Mouse (Mus musculus) ZHBTc4 (cell line): Measurements from ENCODE around the gene Rab19.

Experiments used
- DNase-seq: peaks from one replicate; pipeline ENCODE4 v3.0.0-alpha.2; 2011; ENCODE audit warnings: low read depth, low spot score

Gene Rab19

DNA sequence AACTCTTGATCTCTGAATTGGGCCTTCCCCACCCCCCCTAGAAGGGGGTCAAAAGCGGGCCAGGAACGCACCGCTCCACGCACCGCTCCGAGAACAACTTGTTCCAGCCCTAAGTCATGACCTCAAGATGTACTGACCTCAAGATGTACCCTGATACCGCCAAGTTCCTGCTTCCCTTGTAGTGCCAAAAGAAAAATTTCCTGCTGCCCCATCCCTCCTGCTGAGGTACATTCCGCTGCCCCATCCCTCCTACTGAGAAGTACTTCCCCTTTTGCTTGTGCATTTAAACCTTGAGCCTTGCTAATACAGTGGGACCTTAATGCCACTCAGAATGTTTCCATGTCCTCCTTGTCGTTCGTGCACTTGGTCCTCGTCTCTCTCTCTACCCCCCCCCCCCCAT lies 49.7 kb downstream of the Rab19 start:
- DNase-seq = peak; percentile 84

DNA sequence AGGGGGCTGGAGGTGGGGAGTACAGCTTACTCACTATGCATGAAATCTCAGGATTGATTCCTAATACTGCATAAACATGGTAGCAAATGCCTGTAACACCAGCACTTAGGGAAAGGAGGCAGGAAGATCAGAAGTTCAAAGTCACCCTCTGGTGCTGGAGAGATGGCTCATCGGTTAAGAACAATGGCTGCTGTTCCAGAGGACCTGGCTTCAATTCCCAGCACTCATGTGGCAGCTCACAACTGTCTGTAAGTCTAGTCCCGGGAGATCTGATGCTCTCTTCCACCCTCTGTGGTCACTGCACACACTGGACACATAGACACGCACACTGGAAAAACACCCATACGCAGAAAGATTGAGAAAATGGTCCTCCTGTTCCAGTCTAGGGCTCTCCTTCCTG lies 52.2 kb downstream of the Rab19 start:
- DNase-seq = no peak

DNA sequence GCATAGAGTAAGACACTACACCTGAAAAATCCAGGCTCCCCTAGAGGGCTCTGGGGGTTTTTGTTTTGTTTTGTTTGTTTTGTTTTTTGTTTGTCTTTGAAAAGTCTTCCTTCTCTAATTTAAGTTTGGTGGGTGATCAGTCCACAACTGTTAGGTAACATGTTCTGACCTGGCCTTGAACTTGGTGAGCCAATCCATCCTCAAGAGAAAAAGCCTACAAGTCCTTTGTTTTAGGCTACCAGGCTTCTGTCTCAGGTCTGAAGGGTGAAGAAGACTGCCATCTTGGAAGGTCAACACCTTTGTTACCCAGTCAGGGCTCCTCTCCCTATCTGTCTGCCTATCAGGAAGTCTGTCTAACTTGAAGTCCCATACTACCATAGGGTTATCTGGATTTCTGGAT lies 52.7 kb downstream of the Rab19 start:
- DNase-seq = peak; percentile 69

DNA sequence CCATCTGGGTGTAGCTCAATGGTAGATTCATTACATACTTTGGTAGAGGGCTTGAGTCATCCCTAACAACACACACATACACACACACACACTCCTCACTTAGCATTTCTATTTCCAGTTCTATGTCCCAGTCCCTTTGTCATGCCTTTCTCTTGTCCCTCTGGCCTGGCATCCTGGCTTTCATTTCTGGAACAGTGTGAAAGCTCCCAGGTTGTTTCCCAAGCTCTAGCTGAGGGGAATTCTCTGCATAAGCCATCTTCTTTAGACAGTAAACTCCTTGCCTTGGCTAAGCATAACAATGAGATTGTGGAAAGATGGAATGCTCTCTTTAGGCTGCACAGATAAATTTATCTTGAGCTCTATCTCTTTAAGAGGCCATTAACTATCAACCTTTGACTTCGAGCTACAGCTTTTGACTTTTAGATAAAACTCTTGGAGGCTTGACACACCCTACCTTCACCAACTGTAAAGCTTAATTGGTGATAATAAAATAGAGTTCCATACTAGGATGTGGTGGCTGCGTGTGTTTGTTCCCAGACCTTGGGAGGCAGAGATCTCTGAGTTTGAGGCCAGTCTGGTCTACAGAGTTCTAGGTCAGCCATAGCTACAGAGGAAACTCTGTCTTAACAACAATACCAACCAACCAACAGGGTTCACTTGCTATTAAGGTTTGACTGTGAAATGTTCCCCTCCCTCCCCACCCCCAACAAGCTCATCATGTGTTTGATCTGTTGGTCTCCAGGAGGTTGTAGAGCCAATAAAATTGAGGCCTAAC lies 53.3 kb downstream of the Rab19 start:
- peak; percentile 66 for DNase-seq

DNA sequence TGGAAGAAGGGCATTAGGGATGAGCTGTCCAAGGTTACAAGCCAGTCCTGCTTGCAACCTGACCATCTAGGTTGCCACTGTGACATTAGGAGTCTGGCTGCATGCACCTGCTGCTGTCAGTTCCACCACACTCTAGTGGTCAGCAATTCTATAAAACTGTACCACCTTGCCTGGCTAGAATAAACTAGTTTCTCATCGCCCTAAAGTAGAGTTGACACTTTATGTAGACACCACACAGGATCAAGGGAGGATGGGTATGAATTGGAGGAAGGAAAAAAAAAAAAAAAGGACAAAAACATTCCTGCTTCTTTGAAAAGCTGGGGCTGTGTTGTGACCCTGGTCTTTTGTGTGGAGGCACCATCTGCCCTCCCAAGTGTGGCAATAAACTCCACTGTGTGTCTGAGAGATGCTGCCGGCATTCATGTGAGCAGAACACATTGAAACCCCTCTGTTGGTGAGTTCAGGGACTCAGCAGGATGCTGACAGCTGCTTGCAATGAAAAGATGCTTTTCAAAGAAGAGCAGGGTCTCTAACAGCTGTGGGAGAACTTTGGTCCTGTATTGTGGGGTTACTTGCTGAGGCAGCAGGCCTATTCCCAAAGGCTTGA lies 54.0 kb downstream of the Rab19 start:
- no peak for DNase-seq

DNA sequence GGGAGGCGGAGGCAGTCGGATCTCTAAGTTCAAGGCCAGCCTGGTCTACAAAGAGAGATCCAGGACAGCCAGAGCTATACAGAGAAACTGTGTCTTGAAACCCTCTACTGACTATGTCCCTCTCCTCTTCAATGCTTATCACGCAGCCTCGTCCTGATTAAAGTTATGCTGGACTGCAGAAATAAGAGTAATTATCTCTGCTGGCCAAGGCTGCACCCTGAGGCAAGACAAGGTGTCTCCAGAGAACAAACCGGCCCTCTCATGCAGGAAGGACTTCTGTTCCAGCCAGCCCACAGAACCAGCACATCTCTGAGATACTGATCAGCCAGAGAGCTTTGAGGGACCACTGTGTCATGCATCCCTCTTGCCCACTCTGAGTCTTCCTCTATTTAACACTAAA lies 54.9 kb downstream of the Rab19 start:
- no peak for DNase-seq

DNA sequence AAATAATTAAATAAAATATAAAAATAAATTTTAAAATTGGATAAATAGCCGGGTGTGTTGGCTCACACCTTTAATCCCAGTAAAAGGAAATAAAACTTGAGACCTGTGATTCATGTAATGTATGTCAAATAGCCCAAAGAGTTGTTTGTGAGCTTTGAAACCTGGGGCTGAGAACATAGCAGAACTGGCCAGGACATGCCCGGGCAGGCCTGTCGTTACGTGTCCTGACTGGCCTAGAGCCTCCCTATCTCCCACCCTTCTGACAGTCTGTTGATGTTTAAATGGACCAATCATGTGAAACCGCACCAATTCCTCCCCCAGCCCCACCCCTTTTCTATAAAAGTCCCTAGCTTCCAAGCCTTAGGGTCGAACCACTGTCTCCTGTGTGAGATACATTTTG lies 56.5 kb downstream of the Rab19 start:
- DNase-seq = peak; percentile 87
